Mouse (Mus musculus) kidney, postnatal 0 days (tissue): ENCODE results near the gene Arl6. TPM values are rescaled to one million over a fixed set of nuclear protein-coding genes. Genes with fewer than 3 reads are reported as not detected.
A peak's percentile ranks its signal among the peaks of the same experiment; 100 is the strongest.

Source experiments
- ATAC-seq: fragments of 200-750 bp; cut with Nextera tagmentation; replicated peaks from 2 replicates; pipeline ENCODE4 v1.8.0; 2017; ENCODE audit warnings: low read depth, moderate number of reproducible peaks, moderate TSS enrichment, moderate library complexity; ENCODE audit not compliant: low FRiP score
- DNase-seq: peaks from one replicate; pipeline ENCODE4 v3.0.0-alpha.2; 2016; ENCODE audit warnings: low spot score
- H3K27ac ChIP-seq: fragments of 300-500 bp; sonication (generic); 2 replicates; pipeline ENCODE4 v1.5.1; 2014; ENCODE audit warnings: mild to moderate bottlenecking
- H3K27me3 ChIP-seq: fragments of 300-500 bp; sonication (generic); 2 replicates; pipeline ENCODE4 v1.6.1; 2014; ENCODE audit warnings: low read length, mixed read lengths; ENCODE audit not compliant: insufficient read depth
- H3K36me3 ChIP-seq: fragments of 300-500 bp; sonication (generic); 2 replicates; pipeline ENCODE4 v1.6.1; 2014; ENCODE audit warnings: low read length, mixed read lengths; ENCODE audit not compliant: insufficient read depth
- H3K4me1 ChIP-seq: fragments of 300-500 bp; sonication (generic); replicated peaks from 2 replicates; pipeline ENCODE4 v1.6.1; 2014; ENCODE audit warnings: antibody characterized with exemption, low read length, mixed read lengths; ENCODE audit not compliant: insufficient read depth
- H3K4me2 ChIP-seq: fragments of 300-500 bp; sonication (generic); 2 replicates; pipeline ENCODE4 v1.6.1; 2014; ENCODE audit warnings: mild to moderate bottlenecking, low read length, moderate library complexity, mixed read lengths
- H3K4me3 ChIP-seq: fragments of 300-500 bp; sonication (generic); replicated peaks from 2 replicates; pipeline ENCODE4 v1.5.1; 2014; ENCODE audit warnings: low read depth, low read length
- H3K9ac ChIP-seq: fragments of 300-500 bp; sonication (generic); 2 replicates; pipeline ENCODE4 v1.6.1; 2014; ENCODE audit warnings: low read depth, low read length
- H3K9me3 ChIP-seq: fragments of 300-500 bp; sonication (generic); replicated peaks from 2 replicates; pipeline ENCODE4 v1.6.1; 2016; ENCODE audit warnings: low read length, inconsistent platforms, mixed read lengths
- CTCF ChIP-seq: IDR thresholded peaks from 2 replicates; pipeline ENCODE4 v1.5.1; 2016; ENCODE audit warnings: antibody characterized with exemption, low read depth, mild to moderate bottlenecking, moderate library complexity
- WGBS: fragments of 180-500 bp; shearing (Covaris S2); extraction: QIAGEN DNeasy Blood & Tissue Kit; methylation state at CpG from one replicate; pipeline ENCODE4 v1.1.7; 2014; 5-methylcytosine and 5-hydroxymethylcytosine counted together
- polyA plus RNA-seq: library from polyadenylated mRNA; unstranded; fragments of >200 nt; fragmentation: Nextera tagmentation; extraction: Ambion mirVana; gene quantifications from 2 replicates; pipeline ENCODE4 v1.2.1, GENCODE M21; 2015

Gene Arl6
- 46.4 and 46.6 TPM in 2 replicates for polyA plus RNA-seq

GRCm38 (mm10) chr16:59639102-59639691, at the start of gene Arl6:
TSS of gene Arl6 (minus strand) at chr16:59639391.
- no peaks in the 10 kb centered on the region for H3K9me3 ChIP-seq
- no peaks in the 10 kb centered on the region for H3K36me3 ChIP-seq
- H3K4me1 ChIP-seq, result no peaks in the 10 kb centered on the region
- under 1% methylated on average over 46 of the region's 46 CpGs for WGBS
- TF ChIP-seq CTCF, result no peak
- H3K27ac ChIP-seq, result peak within 1 kb of the TSS; percentile 95
- peak within 1 kb of the TSS; percentile 71 for H3K4me3 ChIP-seq
- peak within 1 kb of the TSS; percentile 68 for H3K9ac ChIP-seq
- H3K4me2 ChIP-seq, result peak within 1 kb of the TSS; percentile 72
- ATAC-seq (peak; percentile 99), DNase-seq (peak; percentile 95)
- no peaks in the 10 kb centered on the region for H3K27me3 ChIP-seq

- DNase-seq (no peak), ATAC-seq (no peak)
- Histone ChIP-seq H3K4me2 (no peak overlapping the region), H3K4me3 (no peak overlapping the region), H3K27ac (no peak overlapping the region), H3K27me3 (no peaks in the 10 kb centered on the region), H3K4me1 (no peaks in the 10 kb centered on the region), H3K9me3 (no peaks in the 10 kb centered on the region), H3K36me3 (no peaks in the 10 kb centered on the region), H3K9ac (no peak overlapping the region)
- 73% methylated on average over 5 of the region's 5 CpGs for WGBS
- no peak for TF ChIP-seq CTCF
These were observed 45.9 kb upstream of the Arl6 start for GRCm38 (mm10) chr16:59685135-59685534.

GRCm38 (mm10) chr16:59683434-59683833, 44.2 kb upstream of the Arl6 start:
- WGBS, result 7% methylated on average over 8 of the region's 8 CpGs
- ATAC-seq, result peak; percentile 68
- peak; percentile 87 for DNase-seq
- no peak overlapping the region for H3K4me3 ChIP-seq
- no peak overlapping the region for H3K4me2 ChIP-seq
- H3K9me3 ChIP-seq, result no peaks in the 10 kb centered on the region
- no peaks in the 10 kb centered on the region for H3K27me3 ChIP-seq
- no peak overlapping the region for H3K9ac ChIP-seq
- no peaks in the 10 kb centered on the region for H3K36me3 ChIP-seq
- H3K4me1 ChIP-seq, result no peaks in the 10 kb centered on the region
- no peak overlapping the region for H3K27ac ChIP-seq
- peak; percentile 98 for TF ChIP-seq CTCF

GRCm38 (mm10) chr16:59682216-59682891, 43.2 kb upstream of the Arl6 start:
- H3K27me3 ChIP-seq, result no peaks in the 10 kb centered on the region
- DNase-seq, result no peak
- ATAC-seq, result no peak
- H3K9me3 ChIP-seq, result no peaks in the 10 kb centered on the region
- H3K4me3 ChIP-seq, result no peak overlapping the region
- H3K4me2 ChIP-seq, result no peak overlapping the region
- no peak overlapping the region for H3K27ac ChIP-seq
- no peaks in the 10 kb centered on the region for H3K4me1 ChIP-seq
- 81% methylated on average over 8 of the region's 8 CpGs for WGBS
- H3K36me3 ChIP-seq, result no peaks in the 10 kb centered on the region
- no peak for TF ChIP-seq CTCF
- no peak overlapping the region for H3K9ac ChIP-seq

GRCm38 (mm10) chr16:59666938-59667337, 27.7 kb upstream of the Arl6 start:
- Histone ChIP-seq H3K4me1 (no peaks in the 10 kb centered on the region), H3K9ac (no peak overlapping the region), H3K27ac (no peak overlapping the region), H3K4me2 (no peak overlapping the region), H3K27me3 (no peaks in the 10 kb centered on the region), H3K4me3 (no peak overlapping the region), H3K36me3 (no peaks in the 10 kb centered on the region), H3K9me3 (no peaks in the 10 kb centered on the region)
- no peak for TF ChIP-seq CTCF
- ATAC-seq (no peak), DNase-seq (no peak)
- 89% methylated on average over 2 of the region's 2 CpGs for WGBS

- H3K9me3 ChIP-seq, result no peaks in the 10 kb centered on the region
- no peak for ATAC-seq
- H3K4me3 ChIP-seq, result no peak overlapping the region
- 70% methylated on average over 2 of the region's 2 CpGs for WGBS
- DNase-seq, result no peak
- no peaks in the 10 kb centered on the region for H3K4me1 ChIP-seq
- H3K9ac ChIP-seq, result no peak overlapping the region
- H3K36me3 ChIP-seq, result no peaks in the 10 kb centered on the region
- H3K27me3 ChIP-seq, result no peaks in the 10 kb centered on the region
- no peak overlapping the region for H3K27ac ChIP-seq
- H3K4me2 ChIP-seq, result no peak overlapping the region
- TF ChIP-seq CTCF, result no peak
These were observed 4.6 kb upstream of the Arl6 start for GRCm38 (mm10) chr16:59643766-59644165.
